Mouse (Mus musculus) G1E (cell line): ENCODE results near the gene Cadm1. TPM values are rescaled to one million over a fixed set of nuclear protein-coding genes. Genes with fewer than 3 reads are reported as not detected.

Experiments
- ATAC-seq: 2 replicates; pipeline ENCODE4 v1.8.0; 2016; ENCODE audit warnings: mild to moderate bottlenecking; ENCODE audit not compliant: insufficient number of reproducible peaks, poor library complexity, low FRiP score, severe bottlenecking; ENCODE audit errors: extremely low read depth
- DNase-seq: peaks from one replicate; pipeline ENCODE4 v3.0.0; 2012; ENCODE audit warnings: low spot score
- H3K27me3 ChIP-seq: 2 replicates; pipeline ENCODE4 v1.6.1; 2012; ENCODE audit warnings: mild to moderate bottlenecking, low read length, inconsistent platforms; ENCODE audit not compliant: insufficient read depth
- H3K36me3 ChIP-seq: replicated peaks from 2 replicates; pipeline ENCODE3; 2012; ENCODE audit warnings: mild to moderate bottlenecking, inconsistent platforms
- H3K4me1 ChIP-seq: 2 replicates; pipeline ENCODE4 v1.6.1; 2012; ENCODE audit warnings: low read depth, low read length, inconsistent platforms, mixed read lengths; ENCODE audit not compliant: insufficient read depth
- H3K4me3 ChIP-seq: 2 replicates; pipeline ENCODE4 v1.5.1; 2012; ENCODE audit warnings: low read depth, mild to moderate bottlenecking, inconsistent platforms, low read length, moderate library complexity, mixed read lengths
- H3K9me3 ChIP-seq: replicated peaks from 2 replicates; pipeline ENCODE4 v1.6.1; 2012; ENCODE audit warnings: inconsistent platforms
- CTCF ChIP-seq: IDR thresholded peaks from 2 replicates; pipeline ENCODE4 v1.5.1; 2012; ENCODE audit warnings: low read depth, low read length, inconsistent platforms, mixed read lengths
- GATA1 ChIP-seq: IDR thresholded peaks from 2 replicates; pipeline ENCODE4 v1.6.1; 2012; ENCODE audit warnings: borderline replicate concordance, low read length, inconsistent platforms, mixed read lengths
- GATA2 ChIP-seq: IDR thresholded peaks from 2 replicates; pipeline ENCODE4 v1.6.1; 2012; ENCODE audit warnings: low read depth, low read length, inconsistent platforms, borderline replicate concordance
- POLR2AphosphoS5 ChIP-seq: IDR thresholded peaks from 2 replicates; pipeline ENCODE4 v1.6.1; 2012; ENCODE audit warnings: low read depth, low read length, inconsistent platforms; ENCODE audit not compliant: insufficient replicate concordance
- TAL1 ChIP-seq: conservative IDR thresholded peaks from 2 replicates; pipeline ENCODE4 v1.6.1; 2012; ENCODE audit warnings: low read depth, low read length, inconsistent platforms, mixed read lengths
- polyA plus RNA-seq: library from polyadenylated mRNA; stranded (reverse); fragments of >175 nt; gene quantifications from 2 replicates; pipeline ENCODE4 v1.2.3, GENCODE M21; 2012
- total RNA-seq, 2 experiments: library from RNA; stranded (forward) in 1 of 2; stranded (reverse) in 1 of 2; fragments of 200-1000 nt in 1 of 2; fragments of >200 nt in 1 of 2; fragmentation: Nextera tagmentation in 1 of 2; gene quantifications; 2 replicates each; pipeline ENCODE4 v1.2.3; 2014 to 2017

The Cadm1 gene
- total and polyA plus RNA-seq, 3 experiments, result 0.38 TPM; not detected in 2

GRCm38 (mm10) chr9:47508109-47508508 is 21.9 kb upstream of the Cadm1 start:
- no peak for ATAC-seq
- TF ChIP-seq GATA2 (no peak), GATA1 (no peak), POLR2AphosphoS5 (no peak), CTCF (no peak)

GRCm38 (mm10) chr9:47512521-47512920 is 17.5 kb upstream of the Cadm1 start:
- DNase-seq (no peak), ATAC-seq (no peak)
- no peaks in the 10 kb centered on the region for H3K36me3 ChIP-seq
- no peaks in the 10 kb centered on the region for H3K9me3 ChIP-seq
- TF ChIP-seq POLR2AphosphoS5 (no peak), GATA1 (no peak), GATA2 (no peak), TAL1 (no peak), CTCF (no peak)
- no peaks in the 10 kb centered on the region for H3K27me3 ChIP-seq
- H3K4me1 ChIP-seq, result no peaks in the 10 kb centered on the region
- H3K4me3 ChIP-seq, result no peak overlapping the region

More at GRCm38 (mm10) chr9:47508109-47508508, 21.9 kb upstream of the Cadm1 start:
- H3K27me3 ChIP-seq, result no peaks in the 10 kb centered on the region
- DNase-seq, result no peak
- no peak overlapping the region for H3K4me3 ChIP-seq
- H3K36me3 ChIP-seq, result no peaks in the 10 kb centered on the region
- 0 out of 2 replicates have a peak, but pooled peaks cover 2% of the 10 kb centered on the region for H3K9me3 ChIP-seq
- H3K4me1 ChIP-seq, result no peaks in the 10 kb centered on the region

GRCm38 (mm10) chr9:47514318-47514717 is 15.7 kb upstream of the Cadm1 start:
- ATAC-seq, result no peak
- TF ChIP-seq CTCF, result no peak
- no peak for TF ChIP-seq GATA2
- no peak for TF ChIP-seq GATA1
- TF ChIP-seq TAL1, result no peak
- no peak for TF ChIP-seq POLR2AphosphoS5
- H3K9me3 ChIP-seq, result no peaks in the 10 kb centered on the region
- DNase-seq, result no peak
- no peak overlapping the region for H3K4me3 ChIP-seq
- no peaks in the 10 kb centered on the region for H3K4me1 ChIP-seq
- H3K36me3 ChIP-seq, result no peaks in the 10 kb centered on the region
- no peaks in the 10 kb centered on the region for H3K27me3 ChIP-seq

- Histone ChIP-seq H3K9me3 (no peaks in the 10 kb centered on the region), H3K4me3 (no peak overlapping the region), H3K36me3 (no peaks in the 10 kb centered on the region), H3K27me3 (no peaks in the 10 kb centered on the region), H3K4me1 (no peaks in the 10 kb centered on the region)
- DNase-seq, result no peak
- TF ChIP-seq GATA1, result no peak
- no peak for TF ChIP-seq CTCF
- TF ChIP-seq TAL1, result no peak
- TF ChIP-seq GATA2, result no peak
- TF ChIP-seq POLR2AphosphoS5, result no peak
- no peak for ATAC-seq
Measured at GRCm38 (mm10) chr9:47516238-47516637, 13.7 kb upstream of the Cadm1 start.

- no peak for ATAC-seq
- H3K9me3 ChIP-seq, result peaks cover 30% of the 10 kb centered on the region
- no peak overlapping the region for H3K4me3 ChIP-seq
- no peaks in the 10 kb centered on the region for H3K4me1 ChIP-seq
- H3K36me3 ChIP-seq, result no peaks in the 10 kb centered on the region
- DNase-seq, result no peak
- H3K27me3 ChIP-seq, result no peaks in the 10 kb centered on the region
- no peak for TF ChIP-seq CTCF
- no peak for TF ChIP-seq GATA2
- no peak for TF ChIP-seq TAL1
- TF ChIP-seq GATA1, result no peak
- TF ChIP-seq POLR2AphosphoS5, result no peak
Measured at GRCm38 (mm10) chr9:47527290-47527689, 2.7 kb upstream of the Cadm1 start.

GRCm38 (mm10) chr9:47527741-47528140 is 2.2 kb upstream of the Cadm1 start:
- no peaks in the 10 kb centered on the region for H3K4me1 ChIP-seq
- H3K9me3 ChIP-seq, result peaks cover 33% of the 10 kb centered on the region
- DNase-seq (no peak), ATAC-seq (no peak)
- TF ChIP-seq POLR2AphosphoS5, result no peak
- TF ChIP-seq GATA1, result no peak
- no peak for TF ChIP-seq CTCF
- TF ChIP-seq TAL1, result no peak
- TF ChIP-seq GATA2, result no peak
- H3K36me3 ChIP-seq, result no peaks in the 10 kb centered on the region
- H3K4me3 ChIP-seq, result no peak overlapping the region
- no peaks in the 10 kb centered on the region for H3K27me3 ChIP-seq

GRCm38 (mm10) chr9:47529182-47529581 is 791 bp upstream of the Cadm1 start:
- no peak overlapping the region for H3K4me3 ChIP-seq
- H3K27me3 ChIP-seq, result no peaks in the 10 kb centered on the region

More at GRCm38 (mm10) chr9:47529182-47529581, 791 bp upstream of the Cadm1 start:
- ATAC-seq, result no peak
- peaks cover 38% of the 10 kb centered on the region for H3K9me3 ChIP-seq
- H3K4me1 ChIP-seq, result no peaks in the 10 kb centered on the region
- DNase-seq, result no peak
- TF ChIP-seq CTCF, result no peak
- no peak for TF ChIP-seq POLR2AphosphoS5
- TF ChIP-seq TAL1, result no peak
- TF ChIP-seq GATA1, result no peak
- TF ChIP-seq GATA2, result no peak
- no peaks in the 10 kb centered on the region for H3K36me3 ChIP-seq
